Mouse (Mus musculus) frontal cortex, postnatal 25 days (tissue): ENCODE data around the gene Cdc25b.

Experiments
- DNase-seq, 2 experiments: peaks; one replicate each; pipeline ENCODE4 v3.0.0; 2022; ENCODE audit warnings: low spot score in 2 of 2

The Cdc25b gene

DNA sequence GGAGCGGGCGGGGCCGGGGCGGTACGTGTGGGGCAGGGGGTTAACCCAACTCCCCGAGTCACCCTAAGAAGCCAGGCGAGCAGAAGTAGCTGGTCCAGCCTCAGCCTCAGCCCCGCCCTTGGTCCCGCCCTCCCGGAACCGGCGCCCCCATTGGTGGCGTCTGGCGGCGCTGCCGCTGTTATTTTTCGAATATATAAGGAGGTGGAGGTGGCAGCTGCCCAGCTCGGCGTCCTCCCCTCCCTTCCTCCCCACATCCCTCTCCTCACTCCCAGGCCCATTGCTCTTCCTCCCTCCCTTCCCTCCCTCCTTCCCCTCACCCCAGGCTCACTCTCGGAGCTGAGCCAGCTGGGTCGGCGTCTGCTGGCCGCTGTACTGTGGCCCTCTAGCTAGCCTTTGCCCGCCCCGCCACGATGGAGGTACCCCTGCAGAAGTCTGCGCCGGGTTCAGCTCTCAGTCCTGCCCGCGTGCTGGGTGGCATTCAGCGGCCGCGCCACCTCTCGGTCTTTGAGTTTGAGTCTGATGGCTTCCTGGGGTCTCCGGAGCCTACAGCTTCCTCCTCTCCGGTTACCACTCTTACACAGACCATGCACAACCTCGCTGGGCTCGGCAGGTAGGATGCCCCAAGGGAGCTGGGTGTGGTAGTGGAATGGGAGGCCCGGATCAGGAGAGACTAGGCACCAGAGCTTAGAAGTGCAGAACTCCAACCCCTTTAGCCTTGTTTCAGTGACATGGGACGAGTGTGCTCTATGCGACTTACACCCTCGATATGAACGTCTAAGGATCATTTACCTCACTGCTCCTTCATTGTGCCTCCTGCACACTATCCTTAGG, at the start of gene Cdc25b, which contains the start of gene Spef1:
Gene Cdc25b, plus strand, starts transcription at position 179 of the 831 bp plus-strand sequence.
Gene Spef1, minus strand, starts transcription at position 512 of the 831 bp plus-strand sequence.
- peak; percentile 48 to 54 for DNase-seq

DNA sequence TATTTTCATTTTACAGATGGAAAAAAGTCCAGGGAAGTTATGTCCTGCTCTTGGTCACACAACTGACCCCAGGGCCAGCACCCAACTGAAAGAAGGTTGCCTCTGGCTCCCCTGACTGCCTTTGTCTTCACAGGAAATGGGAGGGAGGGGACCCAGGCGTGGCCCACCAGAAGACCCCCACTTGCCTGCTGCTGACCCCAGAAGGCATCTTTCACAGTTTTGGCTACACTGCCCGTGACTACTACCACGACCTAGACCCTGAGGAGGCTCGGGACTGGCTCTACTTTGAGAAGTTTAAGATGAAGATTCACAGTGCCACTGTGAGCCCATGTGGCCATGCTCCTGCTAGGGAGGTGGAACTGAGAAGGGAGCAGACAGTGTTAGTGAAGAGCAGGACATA, 48.5 kb upstream of the Cdc25b start:
- no peak for DNase-seq

DNA sequence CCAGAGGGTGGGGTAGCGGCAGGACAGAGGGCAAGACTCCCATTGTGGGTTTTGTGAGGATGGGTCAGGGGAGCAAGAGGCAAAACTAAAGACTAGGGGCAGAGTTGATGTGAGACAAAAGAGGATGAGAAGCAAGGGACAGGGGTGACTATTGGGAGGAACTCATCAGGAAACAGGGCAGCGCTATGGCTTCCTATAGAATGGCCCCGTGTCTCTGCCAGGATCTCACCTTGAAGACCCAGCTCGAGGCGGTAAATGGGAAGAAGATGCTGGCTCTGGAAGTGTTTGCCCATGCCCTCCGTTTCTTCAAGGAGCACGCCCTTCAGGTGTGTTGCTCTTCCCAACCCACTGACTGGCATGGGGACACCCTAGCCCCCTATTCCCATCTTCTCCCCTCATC, 48.0 kb upstream of the Cdc25b start:
- DNase-seq = no peak

DNA sequence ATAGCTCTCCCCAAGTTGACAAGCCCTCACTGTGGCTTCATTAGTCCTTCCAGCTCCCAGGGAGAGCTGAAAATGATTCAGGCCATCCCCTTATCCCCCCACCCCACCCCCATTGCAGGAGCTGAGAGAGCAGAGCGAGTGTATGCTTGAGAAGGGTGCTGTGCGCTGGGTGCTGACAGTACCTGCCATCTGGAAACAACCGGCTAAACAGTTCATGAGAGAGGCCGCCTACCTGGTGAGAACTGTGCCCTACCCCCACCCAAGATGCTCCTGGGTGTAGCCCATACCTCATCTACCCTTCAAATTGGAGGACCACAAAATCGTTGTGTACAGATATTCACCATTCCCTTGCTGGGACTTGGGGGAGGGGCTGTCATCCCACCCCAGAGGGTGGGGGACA, 47.5 kb upstream of the Cdc25b start:
- DNase-seq = no peak

DNA sequence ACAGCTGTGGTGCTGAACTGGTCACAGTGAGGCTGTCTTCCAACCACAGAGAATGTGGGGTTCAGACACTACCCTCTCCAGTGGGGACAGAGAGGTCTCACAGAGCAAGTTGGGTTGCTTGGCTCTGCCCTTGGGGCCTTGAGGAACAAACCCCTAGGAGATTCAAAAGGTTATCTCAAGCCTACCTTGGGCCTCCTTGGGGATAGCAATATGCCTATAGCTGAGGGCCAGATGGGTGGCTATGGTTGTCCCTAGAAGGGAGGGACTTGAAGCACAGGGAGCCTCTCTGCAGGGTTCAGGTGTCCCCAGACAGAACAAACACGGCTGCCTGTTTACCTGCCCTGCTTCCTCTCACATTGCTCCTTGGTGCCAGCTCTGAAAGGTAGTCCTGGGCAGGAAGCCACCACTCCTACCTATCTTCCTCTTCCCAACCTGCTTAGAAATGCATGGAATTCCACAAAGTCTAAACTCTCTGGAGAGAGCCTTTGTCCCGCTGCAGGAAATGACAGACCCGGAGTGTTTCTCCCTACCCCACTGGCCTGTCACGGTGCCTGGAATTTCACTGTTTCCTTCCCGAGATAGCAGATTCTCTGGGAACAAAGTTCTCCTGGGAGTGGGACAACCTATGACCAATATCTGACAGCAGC, 46.7 kb upstream of the Cdc25b start:
- no peak for DNase-seq

DNA sequence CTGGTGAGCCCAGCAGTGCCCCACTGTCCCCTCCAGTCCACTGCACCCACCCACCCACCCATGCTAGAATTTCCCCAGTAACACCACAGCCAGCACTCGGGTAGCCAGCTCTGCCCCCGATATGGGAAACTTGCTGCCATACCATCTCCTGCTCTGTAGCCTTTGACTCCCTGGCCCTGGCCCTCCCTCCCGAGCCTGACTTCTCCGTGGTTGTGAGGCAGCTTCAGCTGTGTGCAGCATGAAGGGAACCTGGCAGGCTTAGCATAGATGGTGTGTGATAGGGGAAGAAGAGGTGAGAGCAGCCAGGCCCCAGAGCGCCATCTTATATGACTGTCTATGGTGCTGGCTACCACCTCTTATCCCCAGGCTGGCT, 46.2 kb upstream of the Cdc25b start:
- DNase-seq = no peak

DNA sequence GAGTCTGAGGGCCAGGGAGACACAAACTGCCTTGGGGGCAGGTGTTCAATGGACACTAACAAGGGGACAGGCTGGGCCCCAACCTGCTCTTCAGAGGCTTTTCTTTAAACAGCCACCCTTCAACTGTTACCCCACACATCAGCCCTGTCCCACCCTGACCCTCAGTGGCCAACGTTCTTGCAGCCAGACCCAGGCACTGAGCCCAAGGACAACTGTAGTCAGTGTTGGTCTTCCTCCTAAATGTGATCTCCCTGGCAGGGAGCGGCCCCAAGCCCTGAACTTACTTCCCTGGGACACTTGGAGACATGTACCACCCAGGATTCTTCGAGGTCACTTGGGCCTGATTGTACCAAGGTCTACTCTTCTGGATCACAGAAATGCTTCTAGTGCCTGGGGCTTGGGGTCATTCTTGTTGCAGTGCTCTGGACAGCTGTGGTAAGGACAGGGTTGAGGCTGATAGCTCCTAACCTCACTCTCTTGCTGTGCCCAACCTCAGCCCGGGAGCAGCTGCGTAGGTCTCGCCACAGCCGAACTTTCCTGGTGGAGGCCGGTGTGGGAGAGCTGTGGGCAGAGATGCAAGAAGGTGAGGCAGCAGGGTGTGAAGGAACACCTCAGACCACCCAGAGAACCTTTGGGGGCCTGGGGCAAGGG, 45.3 kb upstream of the Cdc25b start:
- DNase-seq = no peak

DNA sequence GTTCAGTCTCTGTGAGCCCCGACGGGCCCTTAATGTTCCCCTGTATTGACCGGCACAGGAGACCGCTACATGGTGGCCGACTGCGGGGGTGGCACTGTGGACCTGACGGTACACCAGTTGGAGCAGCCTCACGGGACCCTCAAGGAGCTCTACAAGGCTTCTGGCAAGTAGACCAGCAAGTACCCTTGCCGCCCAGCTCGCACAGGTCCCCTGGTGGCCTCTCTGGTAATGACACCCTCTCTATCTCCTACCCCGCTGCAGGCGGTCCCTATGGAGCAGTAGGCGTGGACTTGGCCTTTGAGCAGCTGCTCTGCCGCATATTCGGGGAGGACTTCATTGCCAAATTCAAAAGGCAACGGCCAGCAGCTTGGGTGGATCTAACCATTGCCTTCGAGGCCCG, 44.2 kb upstream of the Cdc25b start:
- peak in 1 of 2 experiments; percentile 24 for DNase-seq

DNA sequence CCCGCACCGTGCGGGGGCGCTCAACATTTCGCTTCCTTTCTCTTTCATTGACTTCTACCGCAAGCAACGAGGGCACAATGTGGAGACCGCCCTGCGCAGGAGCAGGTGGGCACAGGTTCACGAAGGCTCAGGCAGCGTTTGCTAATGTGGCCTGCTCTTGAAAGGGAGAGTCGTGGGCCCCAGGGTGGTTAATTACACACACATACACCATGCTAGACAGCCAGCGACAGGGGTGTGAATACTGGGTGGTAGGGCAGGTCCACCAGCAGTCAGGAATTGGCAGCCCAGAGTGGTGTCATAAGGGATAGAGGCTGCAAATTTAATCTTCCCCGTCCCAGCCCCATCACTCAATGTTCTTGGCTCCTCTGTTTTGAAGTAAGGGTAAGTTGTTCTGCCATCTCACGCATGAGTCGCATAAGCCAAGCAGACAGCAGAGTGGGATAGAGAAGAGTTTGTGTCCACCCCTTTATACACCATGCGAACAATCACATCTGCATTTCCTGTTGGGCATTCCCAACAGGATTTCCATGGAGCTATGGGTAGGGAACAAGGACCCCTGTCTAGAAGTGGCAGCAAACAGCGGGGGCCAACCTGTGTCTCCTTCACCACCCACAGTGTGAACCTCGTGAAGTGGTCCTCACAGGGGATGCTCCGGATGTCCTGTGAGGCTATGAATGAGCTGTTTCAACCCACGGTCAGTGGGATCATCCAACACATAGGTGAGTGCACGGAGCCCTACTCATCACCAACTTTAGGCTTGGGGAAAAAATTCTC, 43.6 kb upstream of the Cdc25b start:
- no peak for DNase-seq

DNA sequence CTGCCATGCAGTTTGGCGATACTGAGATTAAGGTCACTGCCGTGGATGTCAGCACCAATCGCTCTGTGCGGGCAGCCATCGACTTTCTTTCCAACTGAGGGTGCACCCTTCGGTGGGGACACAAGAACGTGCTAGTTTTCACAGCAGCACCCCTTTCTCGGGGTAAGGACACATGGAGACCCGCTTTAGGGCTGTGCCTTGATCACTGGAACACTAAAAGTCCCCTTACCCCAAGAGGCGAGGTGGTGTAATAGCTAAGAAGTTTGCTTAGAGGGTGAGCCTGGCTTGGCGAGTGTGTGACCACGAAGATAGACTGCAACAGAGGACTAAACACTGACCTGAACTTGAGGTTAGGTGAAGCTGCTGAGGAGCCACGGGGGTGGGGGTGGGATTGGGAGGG, 41.6 kb upstream of the Cdc25b start:
- DNase-seq = no peak

DNA sequence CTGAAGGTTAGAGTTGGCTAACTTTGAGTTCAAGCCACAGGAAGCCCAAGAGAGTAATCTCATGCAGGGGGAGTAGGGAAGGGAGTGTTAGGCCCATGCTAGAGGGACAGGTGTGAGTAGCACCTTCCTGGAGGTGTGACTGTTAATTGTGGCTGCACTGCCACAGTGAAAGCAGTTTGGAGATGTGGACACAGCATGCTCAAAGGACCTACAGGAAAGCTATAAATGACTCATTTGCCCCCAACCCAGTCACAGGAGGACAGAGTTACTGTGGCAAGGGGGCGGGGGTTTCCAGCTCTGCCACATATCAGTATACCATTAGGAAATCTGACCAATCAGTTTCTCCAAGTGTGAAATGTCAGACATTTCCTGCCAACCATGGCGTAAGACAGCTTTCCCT, 41.2 kb upstream of the Cdc25b start:
- DNase-seq = no peak

DNA sequence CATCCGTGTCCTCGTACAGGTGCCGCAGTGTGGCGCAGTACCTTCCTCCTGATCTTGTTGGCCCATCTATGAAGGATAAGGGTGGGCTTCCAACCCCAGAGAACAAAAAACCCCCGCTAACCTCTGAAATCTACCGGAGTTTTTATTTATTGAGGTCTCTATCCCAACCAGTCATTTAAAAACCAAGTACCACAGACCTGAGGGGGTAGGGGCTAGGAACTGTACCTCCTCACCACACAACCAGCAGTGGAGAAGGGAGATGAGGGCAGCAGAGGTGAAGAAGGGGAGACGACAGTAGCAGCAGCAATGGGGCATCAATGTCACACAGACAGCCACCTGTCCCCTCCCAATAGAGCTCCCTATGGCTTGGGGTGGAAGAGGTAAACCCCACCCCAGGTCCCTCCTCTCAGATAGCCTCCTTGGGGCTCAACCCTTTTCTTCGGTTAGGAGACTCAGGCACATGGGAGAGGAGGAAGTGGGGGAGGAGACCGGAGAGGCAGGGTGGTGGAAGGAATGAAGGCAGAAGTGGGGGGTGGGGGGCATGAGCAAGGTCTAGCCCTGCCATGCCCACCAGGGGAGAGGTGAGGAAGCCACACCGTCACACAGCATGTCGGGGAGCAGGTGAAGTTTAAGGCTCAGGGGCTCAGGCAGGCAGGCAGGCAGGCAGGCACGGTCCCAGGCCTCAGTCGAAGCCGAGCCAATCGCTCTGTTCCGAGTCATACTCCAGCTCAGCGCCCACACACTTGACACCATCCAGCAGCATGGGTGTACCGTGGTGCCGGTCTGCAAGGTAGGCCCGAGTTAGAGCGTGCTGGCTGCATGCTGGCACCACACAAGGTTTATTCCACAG, 40.3 kb upstream of the Cdc25b start:
- DNase-seq = no peak

DNA sequence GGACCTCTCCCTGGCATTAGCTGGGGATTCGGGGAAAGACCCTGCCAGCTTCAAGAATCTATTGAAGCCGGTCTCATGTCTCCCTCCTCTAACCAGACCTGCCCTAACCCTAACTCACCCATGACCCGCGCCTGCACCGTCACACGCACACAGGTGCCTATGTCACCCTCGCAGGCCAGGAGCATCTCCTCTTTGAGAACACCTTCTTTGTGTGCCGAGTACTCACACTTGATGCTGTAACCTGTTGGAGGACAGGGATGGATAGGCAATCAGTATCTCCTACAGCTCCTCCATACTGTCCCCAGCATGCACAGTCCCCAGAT, 39.7 kb upstream of the Cdc25b start:
- DNase-seq = no peak

DNA sequence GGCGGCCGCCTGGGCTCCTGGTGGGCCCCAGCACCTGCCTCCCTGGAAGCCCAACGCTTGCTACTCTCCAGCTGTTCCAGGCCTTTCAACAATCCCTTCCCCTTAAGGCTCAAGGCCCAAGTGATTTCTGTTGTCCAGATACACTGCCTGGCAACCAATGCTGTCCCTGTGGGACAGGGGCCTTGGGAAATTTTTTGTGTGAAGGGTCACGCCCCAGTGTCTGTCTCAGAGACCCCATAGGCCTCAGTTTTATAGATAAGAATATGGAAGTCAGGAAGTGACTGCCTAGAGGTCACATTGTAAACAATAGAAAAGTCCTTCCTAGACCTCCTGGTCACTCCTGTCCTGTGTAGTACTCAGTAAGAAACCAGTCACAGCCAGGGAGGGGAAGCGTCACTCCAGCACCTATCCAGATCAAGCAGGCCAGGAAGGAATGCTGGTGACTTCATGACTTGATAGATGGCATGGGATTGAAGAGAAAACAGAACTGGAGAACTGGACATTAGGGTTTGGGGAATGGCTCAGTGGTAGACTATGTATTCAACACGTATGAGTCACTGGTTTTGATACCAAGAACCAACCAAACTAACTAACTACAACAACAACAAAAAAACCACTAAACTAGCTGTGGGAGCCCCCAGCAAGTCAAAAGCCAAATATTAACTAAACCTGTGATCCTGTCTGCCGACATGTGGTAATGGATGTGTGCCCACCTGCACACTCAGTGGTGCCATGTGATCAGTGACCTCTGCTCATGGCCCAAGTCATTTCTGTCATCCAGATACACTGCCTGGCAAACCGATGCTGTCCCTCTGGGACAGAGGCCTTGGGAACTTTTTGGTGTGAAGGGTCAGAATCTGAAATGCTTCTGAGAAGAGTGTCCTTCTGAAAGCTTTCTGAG, 38.1 kb upstream of the Cdc25b start:
- DNase-seq = no peak

DNA sequence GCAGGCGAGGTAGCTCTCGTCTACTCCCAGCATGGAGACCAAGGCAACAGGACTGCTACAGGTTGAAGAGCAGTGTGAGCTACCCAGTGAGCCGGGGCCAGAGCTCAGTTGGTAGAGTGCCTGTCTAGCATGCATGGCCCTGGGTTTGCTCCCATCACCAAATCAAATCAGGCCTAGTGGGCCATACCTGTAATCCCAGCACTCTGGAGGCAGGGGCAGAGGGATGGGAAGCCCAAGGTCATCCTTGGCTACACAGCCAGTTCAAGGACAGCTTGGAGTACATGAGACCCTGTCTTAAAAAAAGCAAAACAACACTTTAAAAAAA, 37.5 kb upstream of the Cdc25b start:
- DNase-seq = no peak

DNA sequence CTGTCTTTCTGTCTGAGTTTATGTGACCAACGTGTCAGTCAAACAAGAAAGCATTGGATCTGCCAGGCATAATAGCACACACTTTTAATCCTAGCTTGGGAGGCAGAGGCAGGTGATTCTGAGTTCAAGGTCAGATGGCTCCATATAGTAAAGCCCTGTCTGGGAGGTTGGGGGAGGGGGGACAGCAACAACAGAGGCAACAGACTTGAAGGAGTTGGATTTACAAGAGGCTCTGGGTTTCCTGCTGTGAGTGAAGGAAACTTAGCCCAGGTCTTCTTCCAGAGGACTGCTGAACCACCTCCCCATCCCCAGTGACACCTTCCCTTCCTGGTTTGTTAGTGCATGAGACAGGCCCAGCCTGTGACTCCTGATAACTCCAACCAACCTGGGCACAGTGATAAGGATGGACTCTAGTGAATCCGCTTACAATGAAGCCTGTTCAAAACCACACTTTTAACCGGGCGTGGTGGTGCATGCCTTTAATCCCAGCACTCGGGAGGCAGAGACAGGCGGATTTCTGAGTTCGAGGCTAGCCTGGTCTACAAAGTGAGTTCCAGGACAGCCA, 34.5 kb upstream of the Cdc25b start:
- DNase-seq = no peak

DNA sequence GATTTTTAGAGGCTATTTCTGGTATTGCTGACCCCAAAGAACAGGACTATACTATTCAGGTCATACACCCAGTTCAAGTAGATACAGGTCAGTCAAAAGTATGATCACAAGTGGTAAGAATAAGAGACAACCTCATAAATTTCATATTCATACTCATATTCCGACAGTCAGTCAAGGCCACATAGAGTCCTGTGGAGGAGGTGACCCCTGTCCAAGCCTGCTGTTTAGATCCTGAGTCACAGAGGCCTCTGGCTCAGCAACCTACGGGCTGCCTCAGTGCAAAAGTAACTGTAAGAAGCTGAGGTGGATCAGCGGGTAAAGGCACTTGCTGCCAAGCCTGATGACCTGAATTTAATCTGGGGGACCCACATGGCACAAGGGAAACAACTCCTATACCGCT, 32.7 kb upstream of the Cdc25b start:
- no peak for DNase-seq

DNA sequence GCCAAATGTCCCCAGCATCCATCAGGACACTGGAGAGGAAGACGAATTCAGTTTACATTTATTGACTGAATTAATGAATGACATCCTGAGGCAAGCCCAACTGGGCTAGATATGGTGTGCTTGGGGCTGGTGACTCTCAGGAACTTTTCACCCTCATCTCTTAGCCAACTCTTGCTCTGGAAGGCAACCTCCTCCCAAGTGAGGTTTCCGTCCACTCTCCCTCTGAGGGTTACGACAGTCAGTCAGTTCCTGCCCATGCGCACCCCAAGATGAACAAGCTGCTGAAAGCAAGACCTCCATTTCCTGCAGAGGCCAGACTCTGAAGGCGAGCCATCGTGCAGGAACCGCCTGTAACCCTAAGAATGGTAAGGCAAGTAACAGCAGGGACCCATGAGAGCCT, 29.8 kb upstream of the Cdc25b start:
- DNase-seq = no peak

DNA sequence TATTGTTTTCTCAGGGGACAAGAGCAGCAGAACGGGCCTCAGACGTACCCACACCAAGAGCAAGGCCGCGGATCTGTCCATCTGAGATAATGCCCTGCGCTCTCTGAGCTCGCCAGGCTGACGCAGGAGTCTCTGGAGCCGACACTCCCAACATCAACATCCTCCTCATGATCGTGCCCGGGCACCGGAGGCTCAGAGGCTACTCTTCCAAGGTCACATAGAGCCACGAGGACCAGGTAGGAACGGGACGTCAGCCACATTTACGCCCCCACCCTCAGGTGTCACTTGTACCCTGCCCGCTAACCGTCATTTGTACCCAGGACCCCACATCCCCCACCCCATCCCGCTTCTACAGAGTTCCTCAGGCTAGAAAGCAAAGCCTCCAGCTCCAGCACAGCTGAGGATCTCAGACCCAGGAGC, 27.2 kb upstream of the Cdc25b start:
- peak in 1 of 2 experiments; percentile 27 for DNase-seq

DNA sequence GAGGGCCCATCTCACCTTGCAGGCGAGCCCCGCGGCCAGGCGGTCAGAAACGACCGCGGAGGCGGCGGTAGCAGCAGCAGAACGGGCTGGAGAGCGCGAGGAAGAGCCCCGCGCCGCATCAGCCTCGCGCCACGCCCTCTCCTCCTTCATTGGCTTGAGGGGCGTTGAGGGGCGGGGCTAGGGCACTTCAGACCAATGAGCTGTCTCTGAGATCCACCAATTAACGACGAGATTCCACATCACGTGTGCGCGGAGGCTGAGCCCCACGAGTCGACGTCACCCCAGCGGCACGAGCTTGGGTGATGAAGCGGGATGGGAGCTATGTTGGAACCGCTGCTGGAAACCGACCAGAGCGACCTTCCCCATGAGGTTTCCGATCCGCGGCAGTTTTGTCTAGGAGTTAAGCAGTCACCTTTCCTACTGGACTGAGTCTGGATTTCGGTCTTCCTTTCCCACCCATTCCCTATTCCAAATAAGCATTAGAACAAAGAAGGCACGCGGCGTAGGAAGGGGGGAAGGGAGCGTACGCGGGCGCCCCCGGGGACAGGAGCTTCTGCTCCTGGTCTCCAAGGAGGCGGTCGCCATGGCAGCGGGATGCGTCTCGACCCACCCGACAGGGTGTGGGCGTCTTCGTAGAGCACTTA, 26.7 kb upstream of the Cdc25b start, which contains the start of gene 1700037H04Rik:
Gene 1700037H04Rik, minus strand, starts transcription at position 144 of the 644 bp plus-strand sequence.
- peak; percentile 88 to 90 for DNase-seq
